ENCODE assay signal across 8 mouse cellular contexts in the genomic region with DNA sequence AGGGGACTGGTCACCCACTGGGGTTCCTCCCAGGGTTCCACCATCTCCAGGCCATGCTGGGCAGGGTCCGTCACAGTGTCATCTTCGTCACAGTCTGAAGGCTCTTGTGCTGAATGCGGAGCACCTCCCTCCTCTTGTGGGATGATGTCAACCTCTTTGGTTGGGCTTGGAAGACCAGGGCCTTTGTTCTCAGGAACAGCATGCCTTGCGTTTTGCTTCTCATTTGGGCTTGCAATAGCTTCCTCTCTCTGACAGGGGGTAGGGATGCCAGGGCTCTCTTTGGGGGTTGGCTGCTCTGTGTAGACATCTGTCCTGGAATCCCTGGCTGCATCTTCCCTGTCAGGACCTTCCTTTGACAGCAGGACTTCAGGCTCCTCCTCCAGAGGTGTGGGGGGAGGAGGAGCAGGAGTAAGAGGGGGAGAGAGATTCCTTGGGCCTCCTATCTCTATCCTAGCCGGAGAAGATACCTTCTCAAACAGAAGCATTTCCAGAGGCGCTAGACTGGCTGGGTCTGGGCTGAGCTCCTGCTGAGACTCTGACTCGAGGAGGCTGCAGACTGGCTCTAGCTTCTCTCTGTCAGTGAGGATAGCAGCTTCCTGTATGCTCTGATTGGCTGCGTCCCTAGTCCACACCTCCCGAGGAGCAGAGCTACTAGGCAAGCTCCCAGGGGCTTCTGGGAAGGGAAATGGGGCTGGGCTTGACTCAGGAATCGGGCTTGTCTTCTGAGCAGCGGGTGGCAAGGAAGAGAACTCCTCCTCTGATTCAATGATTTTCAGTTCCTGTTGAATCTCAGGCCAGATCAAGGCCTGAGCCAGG. TPM values are rescaled to one million over a fixed set of nuclear protein-coding genes. Genes with fewer than 3 reads are reported as not detected.
A peak's percentile ranks its signal among the peaks of the same experiment; 100 is the strongest.
DNase-seq lines count a peak whose midpoint lies in the region; ATAC-seq lines count a peak whose summit lies in the region.

No protein-coding gene starts in this region.

- intact Hi-C loops in heart, postnatal 25 days (cut with DNase I), result no loop called here

- H3K4me3 ChIP-seq in limb, embryonic 11.5 days (ENCODE audit: low read depth, low read length), result no peak overlapping the region
- H3K4me3 ChIP-seq in limb, embryonic 10.5 days, result no peak overlapping the region

- no peak for DNase-seq in limb, embryonic 11.5 days (ENCODE audit: low spot score)
- DNase-seq in limb, embryonic 10.5 days (ENCODE audit: low spot score), result no peak
- DNase-seq in MN1 (ENCODE audit: low spot score) (peak; percentile 73), liver (peak; percentile 18)
- DNase-seq in cerebellum, postnatal 36 days, result peak; percentile 20 to 25
- DNase-seq in heart, postnatal 25 days (ENCODE audit: low spot score), result peak; percentile 46

- no peak overlapping the region for H3K27ac ChIP-seq in limb, embryonic 11.5 days (replicated peaks; ENCODE audit: low read depth, low read length)
- no peak overlapping the region for H3K27ac ChIP-seq in limb, embryonic 10.5 days

- no peaks in the 10 kb centered on the region for H3K27me3 ChIP-seq in limb, embryonic 11.5 days (ENCODE audit: control insufficient read depth, insufficient read depth, low read length)
- H3K27me3 ChIP-seq in limb, embryonic 10.5 days (ENCODE audit: low read depth, poor library complexity, severe bottlenecking), result no peaks in the 10 kb centered on the region

- ATAC-seq in limb, embryonic 11.5 days (ENCODE audit: insufficient number of reproducible peaks, low FRiP score, low TSS enrichment, low read depth), result 0 out of 2 replicates have a peak, but pooled peaks have one; percentile 21
- ATAC-seq in CD4-positive, CD25-positive, alpha-beta regulatory T cell, adult 4 months, result no peak
- no peak for ATAC-seq in inflammation-experienced regulatory T-cells, adult 6 months

- 46% methylated on average over 11 of the region's 11 CpGs for WGBS in limb, embryonic 11.5 days
- WGBS in limb, embryonic 10.5 days, result 53% methylated on average over 11 of the region's 11 CpGs

- H3K36me3 ChIP-seq in limb, embryonic 11.5 days (ENCODE audit: control insufficient read depth, insufficient read depth, low read length), result no peaks in the 10 kb centered on the region
- peaks cover 32% of the 10 kb centered on the region for H3K36me3 ChIP-seq in limb, embryonic 10.5 days

- no peaks in the 10 kb centered on the region for H3K4me1 ChIP-seq in limb, embryonic 11.5 days (ENCODE audit: control insufficient read depth, insufficient read depth, low read length)
- no peaks in the 10 kb centered on the region for H3K4me1 ChIP-seq in limb, embryonic 10.5 days

- no peaks in the 10 kb centered on the region for H3K9me3 ChIP-seq in limb, embryonic 11.5 days (ENCODE audit: control insufficient read depth, low read length)
- no peaks in the 10 kb centered on the region for H3K9me3 ChIP-seq in limb, embryonic 10.5 days (replicated peaks)

- H3K4me2 ChIP-seq in limb, embryonic 11.5 days (ENCODE audit: low read depth, severe bottlenecking), result no peak overlapping the region

- H3K9ac ChIP-seq in limb, embryonic 11.5 days (ENCODE audit: low read length), result no peak overlapping the region

RNA-seq across cellular contexts. Expression of a gene that starts 44.7 kb away (rescaled TPM):
- 131 and 135 TPM in 2 replicates for polyA plus RNA-seq in limb, embryonic 11.5 days (2014; fragmentation: Nextera tagmentation; extraction: Ambion mirVana)
- polyA plus RNA-seq in limb, embryonic 10.5 days (2016; fragmentation: Nextera tagmentation; extraction: Ambion mirVana), result 93.7 and 122 TPM in 2 replicates
- 10 to 100 TPM; 18.3 to 27.7 TPM for total RNA-seq in heart, postnatal 25 days (2021)
- 10 to 100 TPM; 36.0 to 37.2 TPM for polyA plus RNA-seq in CD4-positive, CD25-positive, alpha-beta regulatory T cell, adult 4 months (2017; shearing (Covaris generic))
- 10 to 100 TPM; 33.5 to 34.0 (median 33.6) TPM for polyA plus RNA-seq in inflammation-experienced regulatory T-cells, adult 6 months (2017; shearing (Covaris generic))

RNA-seq across cellular contexts. Expression of a gene that starts 53.1 kb away (rescaled TPM):
- polyA plus RNA-seq in limb, embryonic 11.5 days (2014; fragmentation: Nextera tagmentation; extraction: Ambion mirVana), result 72.9 and 78.9 TPM in 2 replicates
- 71.2 and 78.7 TPM in 2 replicates for polyA plus RNA-seq in limb, embryonic 10.5 days (2016; fragmentation: Nextera tagmentation; extraction: Ambion mirVana)
- 10 to 100 TPM in 1 of 2 experiments, 1 to 10 TPM in 1; 9.5 to 10.4 TPM for total RNA-seq in heart, postnatal 25 days (2021)
- polyA plus RNA-seq in CD4-positive, CD25-positive, alpha-beta regulatory T cell, adult 4 months (2017; shearing (Covaris generic)), result 10 to 100 TPM; 32.1 to 38.5 TPM
- polyA plus RNA-seq in inflammation-experienced regulatory T-cells, adult 6 months (2017; shearing (Covaris generic)), result 10 to 100 TPM; 30.8 to 37.8 (median 37.2) TPM

Comparison
In these comparisons a context has a peak if more than half of its experiments do, and no peak if none do; other contexts are left out.
1. DNase-seq: peak in MN1 (single experiment), cerebellum, postnatal 36 days (2 of 2), heart, postnatal 25 days (single experiment) and liver (single experiment); none in limb, embryonic 11.5 days (single experiment) and limb, embryonic 10.5 days (single experiment).